Mouse (Mus musculus): ENCODE results near the gene Llgl2.

Llgl2 gene

GRCm38 (mm10) chr11:115823774-115824740, at the start of gene Llgl2:
Gene Llgl2 (plus strand): TSS chr11:115824049.
- DNase-seq (ENCODE audit: low spot score): peak; percentile 49

- no peak for DNase-seq (ENCODE audit: low spot score)
Measured at GRCm38 (mm10) chr11:115774653-115775052, 49.2 kb upstream of the Llgl2 start.

- peak; percentile 28 for DNase-seq (ENCODE audit: low spot score)
Measured at GRCm38 (mm10) chr11:115775821-115776665, 47.8 kb upstream of the Llgl2 start.

- no peak for DNase-seq (ENCODE audit: low spot score)
Measured at GRCm38 (mm10) chr11:115776954-115777353, 46.9 kb upstream of the Llgl2 start.

GRCm38 (mm10) chr11:115777487-115778335, 46.1 kb upstream of the Llgl2 start:
- no peak for DNase-seq (ENCODE audit: low spot score)

- DNase-seq (ENCODE audit: low spot score): peak; percentile 40
Measured at GRCm38 (mm10) chr11:115779038-115779571, 44.7 kb upstream of the Llgl2 start.

GRCm38 (mm10) chr11:115780141-115781070, 43.4 kb upstream of the Llgl2 start:
- DNase-seq (ENCODE audit: low spot score): no peak

GRCm38 (mm10) chr11:115786473-115786872, 37.4 kb upstream of the Llgl2 start:
- no peak for DNase-seq (ENCODE audit: low spot score)

GRCm38 (mm10) chr11:115789787-115790186, 34.1 kb upstream of the Llgl2 start:
- no peak for DNase-seq (ENCODE audit: low spot score)

GRCm38 (mm10) chr11:115791919-115792318, 31.9 kb upstream of the Llgl2 start:
- DNase-seq (ENCODE audit: low spot score): no peak

GRCm38 (mm10) chr11:115792353-115792752, 31.5 kb upstream of the Llgl2 start:
- DNase-seq (ENCODE audit: low spot score): no peak

GRCm38 (mm10) chr11:115796898-115797297, 27.0 kb upstream of the Llgl2 start:
- no peak for DNase-seq (ENCODE audit: low spot score)

GRCm38 (mm10) chr11:115797665-115798064, 26.2 kb upstream of the Llgl2 start:
- no peak for DNase-seq (ENCODE audit: low spot score)

GRCm38 (mm10) chr11:115800981-115801380, 22.9 kb upstream of the Llgl2 start:
- no peak for DNase-seq (ENCODE audit: low spot score)

GRCm38 (mm10) chr11:115803072-115803709, 20.7 kb upstream of the Llgl2 start:
- no peak for DNase-seq (ENCODE audit: low spot score)

- no peak for DNase-seq (ENCODE audit: low spot score)
Measured at GRCm38 (mm10) chr11:115805005-115805404, 18.8 kb upstream of the Llgl2 start.

- no peak for DNase-seq (ENCODE audit: low spot score)
Measured at GRCm38 (mm10) chr11:115806154-115806553, 17.7 kb upstream of the Llgl2 start.

- no peak for DNase-seq (ENCODE audit: low spot score)
Measured at GRCm38 (mm10) chr11:115807306-115807705, 16.5 kb upstream of the Llgl2 start.

GRCm38 (mm10) chr11:115807971-115808370, 15.9 kb upstream of the Llgl2 start:
- DNase-seq (ENCODE audit: low spot score): no peak
